Mouse (Mus musculus) cerebellum, adult 2 months (tissue): ENCODE measurements around the gene Ak9.

Source experiments
- CTCF ChIP-seq: fragments of 200-500 bp; IDR thresholded peaks from 2 replicates; pipeline ENCODE4 v1.5.1; 2011; ENCODE audit warnings: low read depth, mild to moderate bottlenecking, control low read depth, low read length, moderate library complexity, borderline replicate concordance; ENCODE audit not compliant: insufficient read depth
- POLR2A ChIP-seq: fragments of 200-500 bp; IDR thresholded peaks from 2 replicates; pipeline ENCODE4 v1.6.1; 2011; ENCODE audit warnings: low read length, control low read depth, borderline replicate concordance; ENCODE audit not compliant: insufficient read depth

GRCm38 (mm10) chr10:41448216-41448615 is 144.4 kb downstream of the Ak9 start:
- TF ChIP-seq CTCF (no peak), POLR2A (no peak)
